Mouse (Mus musculus): ENCODE results near the gene Colca2. TPM values are rescaled to one million over a fixed set of nuclear protein-coding genes. Genes with fewer than 3 reads are reported as not detected.

Colca2 gene
- polyA plus RNA-seq, 1 experiment from 2014 or later: 1.0 TPM

- Histone ChIP-seq H3K36me3 (ENCODE audit: control insufficient read depth, insufficient read depth, low read length) (no peaks in the 10 kb centered on the region), H3K4me2 (ENCODE audit: low read depth, low read length, severe bottlenecking) (no peak overlapping the region), H3K4me3 (ENCODE audit: low read depth, low read length) (no peak overlapping the region), H3K4me1 (replicated peaks; ENCODE audit: control insufficient read depth, insufficient read depth, low read length) (no peaks in the 10 kb centered on the region), H3K9me3 (ENCODE audit: control insufficient read depth, low read length) (no peaks in the 10 kb centered on the region), H3K27me3 (ENCODE audit: control insufficient read depth, insufficient read depth, low read length) (no peaks in the 10 kb centered on the region), H3K9ac (ENCODE audit: low read length) (no peak overlapping the region), H3K27ac (ENCODE audit: low read depth, low read length) (no peak overlapping the region)
- DNase-seq (ENCODE audit: low spot score) (no peak), ATAC-seq (replicated peaks; ENCODE audit: low FRiP score) (no peak)
- WGBS: 72% methylated on average over 12 of the region's 12 CpGs
Measured at GRCm38 (mm10) chr9:51238741-51239385, 39.5 kb downstream of the Colca2 start.

- H3K27me3 ChIP-seq (ENCODE audit: control insufficient read depth, insufficient read depth, low read length): no peaks in the 10 kb centered on the region
- no peaks in the 10 kb centered on the region for H3K36me3 ChIP-seq (ENCODE audit: control insufficient read depth, insufficient read depth, low read length)
- no peaks in the 10 kb centered on the region for H3K4me1 ChIP-seq (replicated peaks; ENCODE audit: control insufficient read depth, insufficient read depth, low read length)
- 96% methylated on average over 8 of the region's 8 CpGs for WGBS
- no peak for ATAC-seq (replicated peaks; ENCODE audit: low FRiP score)
- H3K9me3 ChIP-seq (ENCODE audit: control insufficient read depth, low read length): no peaks in the 10 kb centered on the region
- no peak overlapping the region for H3K9ac ChIP-seq (ENCODE audit: low read length)
- no peak overlapping the region for H3K4me2 ChIP-seq (ENCODE audit: low read depth, low read length, severe bottlenecking)
- no peak for DNase-seq (ENCODE audit: low spot score)
- no peak overlapping the region for H3K27ac ChIP-seq (ENCODE audit: low read depth, low read length)
- no peak overlapping the region for H3K4me3 ChIP-seq (ENCODE audit: low read depth, low read length)
Measured at GRCm38 (mm10) chr9:51232163-51232562, 46.2 kb downstream of the Colca2 start.

GRCm38 (mm10) chr9:51230701-51231389 is 47.5 kb downstream of the Colca2 start:
- no peak for DNase-seq (ENCODE audit: low spot score)
- Histone ChIP-seq H3K9me3 (ENCODE audit: control insufficient read depth, low read length) (no peaks in the 10 kb centered on the region), H3K9ac (ENCODE audit: low read length) (no peak overlapping the region), H3K4me1 (replicated peaks; ENCODE audit: control insufficient read depth, insufficient read depth, low read length) (no peaks in the 10 kb centered on the region), H3K4me3 (ENCODE audit: low read depth, low read length) (no peak overlapping the region), H3K27ac (ENCODE audit: low read depth, low read length) (no peak overlapping the region), H3K27me3 (ENCODE audit: control insufficient read depth, insufficient read depth, low read length) (no peaks in the 10 kb centered on the region), H3K4me2 (ENCODE audit: low read depth, low read length, severe bottlenecking) (no peak overlapping the region), H3K36me3 (ENCODE audit: control insufficient read depth, insufficient read depth, low read length) (no peaks in the 10 kb centered on the region)
- WGBS: 86% methylated on average over 4 of the region's 4 CpGs
- ATAC-seq (replicated peaks; ENCODE audit: low FRiP score): no peak

- H3K27me3 ChIP-seq (ENCODE audit: control insufficient read depth, insufficient read depth, low read length): no peaks in the 10 kb centered on the region
- no peaks in the 10 kb centered on the region for H3K9me3 ChIP-seq (ENCODE audit: control insufficient read depth, low read length)
- no peak overlapping the region for H3K4me2 ChIP-seq (ENCODE audit: low read depth, low read length, severe bottlenecking)
- H3K36me3 ChIP-seq (ENCODE audit: control insufficient read depth, insufficient read depth, low read length): no peaks in the 10 kb centered on the region
- DNase-seq (ENCODE audit: low spot score) (no peak), ATAC-seq (replicated peaks; ENCODE audit: low FRiP score) (no peak)
- no peak overlapping the region for H3K27ac ChIP-seq (ENCODE audit: low read depth, low read length)
- H3K4me1 ChIP-seq (replicated peaks; ENCODE audit: control insufficient read depth, insufficient read depth, low read length): no peaks in the 10 kb centered on the region
- no peak overlapping the region for H3K9ac ChIP-seq (ENCODE audit: low read length)
- 88% methylated on average over 5 of the region's 5 CpGs for WGBS
- no peak overlapping the region for H3K4me3 ChIP-seq (ENCODE audit: low read depth, low read length)
Measured at GRCm38 (mm10) chr9:51225636-51226166, 52.7 kb downstream of the Colca2 start.

Other genes starting within 250 kb of the Colca2 start
- not detected in 2 replicates for gene Btg4, start 217.7 kb downstream of the Colca2 start, polyA plus RNA-seq (2014; fragmentation: Nextera tagmentation; extraction: Ambion mirVana)
- gene Layn, start 201.5 kb downstream of the Colca2 start, polyA plus RNA-seq (2014; fragmentation: Nextera tagmentation; extraction: Ambion mirVana): 1.3 and 1.7 TPM in 2 replicates
- gene 4833427G06Rik, start 176.5 kb downstream of the Colca2 start, polyA plus RNA-seq (2014; fragmentation: Nextera tagmentation; extraction: Ambion mirVana): not detected in 2 replicates
- not detected in 2 replicates for gene Gm32742, start 113.1 kb downstream of the Colca2 start, polyA plus RNA-seq (2014; fragmentation: Nextera tagmentation; extraction: Ambion mirVana)
- gene Pou2af1, start 64.9 kb downstream of the Colca2 start, polyA plus RNA-seq (2014; fragmentation: Nextera tagmentation; extraction: Ambion mirVana): not detected in 2 replicates
- not detected in 2 replicates for gene 1810046K07Rik, start 50.3 kb upstream of the Colca2 start, polyA plus RNA-seq (2014; fragmentation: Nextera tagmentation; extraction: Ambion mirVana)

Data from forebrain, embryonic 11.5 days (tissue).